Mouse (Mus musculus): ENCODE measurements at regions not wholly inside any gene's neighbourhood (a gene's known extent, or its start where the extent isn't known, plus 50 kb on each side); places are given as distances from the start of the nearest gene placed in this dataset.

GRCm38 (mm10) chr11:17481436-17481996 is 224.1 kb downstream of the C1d start:
- no peak for TF ChIP-seq POLR2A (IDR thresholded peaks at IDR 0.05; ENCODE audit: borderline replicate concordance, low read depth, low read length)
- TF ChIP-seq CTCF (IDR thresholded peaks at IDR 0.05; ENCODE audit: low read depth, low read length) = no peak

All from bone marrow macrophage, adult 2 months (primary cell).